Mouse (Mus musculus) liver, embryonic 12.5 days (tissue): ENCODE results near the gene Timm23. TPM values are rescaled to one million over a fixed set of nuclear protein-coding genes. Genes with fewer than 3 reads are reported as not detected.
A peak's percentile ranks its signal among the peaks of the same experiment; 100 is the strongest.
"Not testable (repeated sequence)": the region's sequence is repeated elsewhere in the genome, so short reads cannot be mapped to it uniquely, and the experiment has no call there.

Experiments used
- ATAC-seq: fragments of 200-750 bp; cut with Nextera tagmentation; 2 replicates; pipeline ENCODE4 v1.8.0; 2017; ENCODE audit warnings: moderate number of reproducible peaks, mild to moderate bottlenecking, moderate library complexity
- H3K27ac ChIP-seq: fragments of 300-500 bp; sonication (generic); 2 replicates; pipeline ENCODE4 v1.5.1; 2016; ENCODE audit warnings: mild to moderate bottlenecking
- H3K27me3 ChIP-seq: fragments of 300-500 bp; sonication (generic); replicated peaks from 2 replicates; pipeline ENCODE4 v1.6.1; 2016; ENCODE audit warnings: mild to moderate bottlenecking, moderate library complexity
- H3K36me3 ChIP-seq: fragments of 300-500 bp; sonication (generic); 2 replicates; pipeline ENCODE4 v1.6.1; 2016; ENCODE audit warnings: mild to moderate bottlenecking, moderate library complexity
- H3K4me1 ChIP-seq: fragments of 300-500 bp; sonication (generic); 2 replicates; pipeline ENCODE4 v1.6.1; 2016
- H3K4me2 ChIP-seq: fragments of 300-500 bp; sonication (generic); 2 replicates; pipeline ENCODE4 v1.6.1; 2016; ENCODE audit warnings: mild to moderate bottlenecking, moderate library complexity
- H3K4me3 ChIP-seq: fragments of 300-500 bp; sonication (generic); 2 replicates; pipeline ENCODE4 v1.5.1; 2016; ENCODE audit warnings: mild to moderate bottlenecking, moderate library complexity
- H3K9ac ChIP-seq: fragments of 300-500 bp; sonication (generic); 2 replicates; pipeline ENCODE4 v1.6.1; 2016; ENCODE audit warnings: mild to moderate bottlenecking, moderate library complexity
- H3K9me3 ChIP-seq: fragments of 300-500 bp; sonication (generic); replicated peaks from 2 replicates; pipeline ENCODE4 v1.6.1; 2016; ENCODE audit warnings: mild to moderate bottlenecking, moderate library complexity
- WGBS: fragments of 180-500 bp; shearing (Covaris S2); methylation state at CpG from one replicate; pipeline ENCODE4 v1.1.7; 2016; ENCODE audit not compliant: insufficient replicate concordance; 5-methylcytosine and 5-hydroxymethylcytosine counted together
- polyA plus RNA-seq: library from polyadenylated mRNA; unstranded; fragments of >200 nt; fragmentation: Nextera tagmentation; extraction: Ambion mirVana; gene quantifications from 2 replicates; pipeline ENCODE4 v1.2.1, GENCODE M21; 2016

Gene Timm23
- polyA plus RNA-seq, 1 experiment from 2014 or later: 286 TPM

DNA sequence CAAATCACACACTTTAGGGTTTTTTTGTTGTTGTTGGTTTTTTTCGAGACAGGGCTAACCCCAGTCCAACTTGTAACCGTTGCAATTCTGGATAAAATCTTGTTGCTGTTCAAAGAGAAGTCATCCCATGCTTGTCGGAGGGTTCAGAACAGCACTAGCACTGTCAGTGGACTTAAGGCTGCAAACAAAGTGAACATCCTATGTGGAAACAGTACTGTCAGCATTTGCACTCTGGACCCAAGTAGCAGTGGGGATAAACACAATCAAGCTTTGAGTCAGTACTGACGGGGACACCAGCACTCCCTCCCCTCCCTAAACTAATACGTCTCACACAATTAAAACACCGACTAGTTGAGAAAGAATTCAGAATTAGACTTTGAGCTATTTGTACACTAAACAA, 20.8 kb downstream of the Timm23 start:
- Histone ChIP-seq H3K9me3 (no peaks in the 10 kb centered on the region), H3K27ac (no peak overlapping the region), H3K4me1 (peaks cover 8% of the 10 kb centered on the region; the same call in 1 of the 2 replicates), H3K27me3 (no peaks in the 10 kb centered on the region), H3K9ac (no peak overlapping the region), H3K36me3 (peaks cover 76% of the 10 kb centered on the region), H3K4me3 (no peak overlapping the region), H3K4me2 (no peak overlapping the region)
- 79% methylated on average over 6 of the region's 6 CpGs for WGBS
- no peak for ATAC-seq

DNA sequence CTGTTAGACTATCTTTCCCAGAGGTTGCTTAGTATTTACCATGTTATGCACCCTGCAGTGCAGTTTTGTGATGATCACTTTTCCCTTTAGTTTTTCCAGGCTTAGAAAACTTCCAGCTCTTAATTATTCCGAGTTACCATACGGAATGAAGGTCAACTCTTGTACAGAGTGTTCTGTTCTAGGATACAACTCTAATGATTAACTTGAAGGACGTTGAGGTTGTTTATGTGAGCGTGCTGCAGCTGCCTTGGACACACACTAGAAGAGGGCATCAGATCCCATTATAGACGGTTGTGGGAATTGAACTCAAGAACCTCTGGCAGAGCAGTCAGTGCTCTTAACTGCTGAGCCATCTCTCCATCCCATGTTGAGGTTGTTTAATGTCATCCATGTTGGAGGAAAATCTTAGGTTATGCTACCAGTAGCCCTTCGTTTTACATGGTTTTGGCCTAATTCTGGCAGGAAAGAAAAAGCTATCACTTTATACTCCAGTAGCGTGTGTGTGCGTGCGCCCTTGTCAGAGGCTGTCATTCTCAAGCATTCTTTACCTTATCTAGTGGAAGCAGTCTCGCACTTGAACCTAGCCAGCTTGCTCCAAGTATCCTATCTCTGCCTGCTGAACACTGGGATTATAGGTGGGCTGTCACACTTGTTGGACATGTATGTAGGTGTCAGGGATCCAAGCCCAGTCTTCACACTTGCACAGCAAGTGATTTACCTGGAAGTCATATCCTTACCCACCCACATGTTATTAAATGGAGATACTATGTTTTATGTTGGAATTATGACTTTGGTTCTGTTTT, 22.1 kb downstream of the Timm23 start:
- ATAC-seq: peak; percentile 58; the same call in 1 of the 2 replicates
- Histone ChIP-seq H3K4me3 (no peak overlapping the region), H3K36me3 (peaks cover 76% of the 10 kb centered on the region), H3K27ac (no peak overlapping the region), H3K27me3 (no peaks in the 10 kb centered on the region), H3K4me2 (no peak overlapping the region), H3K9ac (no peak overlapping the region), H3K9me3 (no peaks in the 10 kb centered on the region), H3K4me1 (peaks cover 15% of the 10 kb centered on the region; the same call in 1 of the 2 replicates)
- WGBS: 64% methylated on average over 10 of the region's 10 CpGs

DNA sequence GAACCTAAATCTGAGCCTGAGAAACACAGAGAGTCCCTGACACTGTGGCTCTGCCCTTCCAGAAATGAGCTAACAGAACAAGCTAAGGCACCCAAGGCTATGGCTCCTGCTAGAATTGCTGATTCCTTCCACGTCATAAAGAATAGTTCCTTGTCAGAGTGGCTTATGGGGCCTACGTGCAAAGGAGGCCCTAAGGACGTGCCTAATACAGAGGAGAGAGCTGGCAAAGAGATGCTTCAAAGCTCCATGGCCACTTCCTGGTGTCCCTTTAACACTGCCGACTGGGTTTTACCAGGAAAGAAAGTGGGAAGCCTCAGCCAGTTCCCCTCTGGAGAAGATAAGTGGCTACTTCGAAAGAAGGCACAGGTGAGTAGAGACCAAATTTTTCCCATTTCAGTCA, 25.1 kb downstream of the Timm23 start:
- not testable (repeated sequence) for H3K27ac ChIP-seq, ATAC-seq, H3K4me3 ChIP-seq, H3K9me3 ChIP-seq, H3K4me2 ChIP-seq, H3K9ac ChIP-seq, H3K27me3 ChIP-seq
- peaks cover 23% of the 10 kb centered on the region; the same call in 1 of the 2 replicates for H3K4me1 ChIP-seq
- 83% methylated on average over 5 of the region's 5 CpGs for WGBS
- H3K36me3 ChIP-seq: peaks cover 76% of the 10 kb centered on the region

DNA sequence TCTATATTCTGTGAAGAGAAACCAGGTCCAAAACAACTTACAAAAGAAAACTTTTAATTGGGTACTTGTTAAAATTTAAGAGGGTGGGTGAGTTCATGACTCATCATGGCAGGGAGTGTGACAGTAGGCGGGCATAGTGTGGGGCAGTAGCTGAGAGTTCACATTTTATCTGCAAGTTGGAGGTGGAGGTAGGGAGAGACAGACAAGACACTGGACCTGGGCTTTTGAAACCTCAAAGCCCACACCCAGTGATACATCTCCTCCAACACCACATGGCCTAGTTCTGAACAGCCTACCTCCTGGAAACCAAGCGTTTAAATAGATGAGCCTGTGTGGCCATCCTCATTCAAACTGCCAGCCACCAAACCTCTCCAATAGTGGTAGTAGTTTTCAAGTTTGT, 26.4 kb downstream of the Timm23 start:
- H3K4me3 ChIP-seq: no peak overlapping the region
- H3K27me3 ChIP-seq: no peaks in the 10 kb centered on the region
- H3K4me1 ChIP-seq: peaks cover 33% of the 10 kb centered on the region
- H3K9ac ChIP-seq: no peak overlapping the region
- ATAC-seq: peak; percentile 73
- peaks cover 77% of the 10 kb centered on the region for H3K36me3 ChIP-seq
- H3K27ac ChIP-seq: peak overlapping the region; percentile 54; the same call in 1 of the 2 replicates
- WGBS: 44% methylated on average over 2 of the region's 2 CpGs
- no peaks in the 10 kb centered on the region for H3K9me3 ChIP-seq
- H3K4me2 ChIP-seq: no peak overlapping the region

DNA sequence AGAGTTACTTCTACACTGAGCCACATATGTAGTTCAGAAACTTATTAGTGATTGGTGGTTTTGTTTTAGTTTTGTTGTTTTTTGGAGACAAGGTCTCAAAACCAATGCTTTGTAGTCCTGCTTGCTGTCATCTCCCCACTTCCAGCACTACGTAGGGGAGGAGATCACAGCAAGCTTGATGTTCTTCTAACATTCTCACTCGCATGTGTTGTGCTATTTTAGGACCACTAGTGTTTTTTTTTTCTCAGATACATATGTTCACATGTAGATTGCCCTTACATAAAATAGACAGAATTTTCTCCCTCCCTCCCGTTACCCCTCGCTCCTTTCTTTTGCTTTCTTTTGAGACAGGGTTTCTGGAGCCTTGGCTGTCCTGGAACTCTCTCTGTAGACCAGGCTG, 31.6 kb downstream of the Timm23 start:
- H3K4me3 ChIP-seq: peak overlapping the region; percentile 69
- peak overlapping the region; percentile 98 for H3K27ac ChIP-seq
- H3K4me2 ChIP-seq: peak overlapping the region; percentile 89
- H3K27me3 ChIP-seq: no peaks in the 10 kb centered on the region
- H3K36me3 ChIP-seq: peaks cover 62% of the 10 kb centered on the region
- ATAC-seq: no peak
- 80% methylated on average over 4 of the region's 4 CpGs for WGBS
- no peaks in the 10 kb centered on the region for H3K9me3 ChIP-seq
- H3K9ac ChIP-seq: peak overlapping the region; percentile 70
- peaks cover 66% of the 10 kb centered on the region for H3K4me1 ChIP-seq

DNA sequence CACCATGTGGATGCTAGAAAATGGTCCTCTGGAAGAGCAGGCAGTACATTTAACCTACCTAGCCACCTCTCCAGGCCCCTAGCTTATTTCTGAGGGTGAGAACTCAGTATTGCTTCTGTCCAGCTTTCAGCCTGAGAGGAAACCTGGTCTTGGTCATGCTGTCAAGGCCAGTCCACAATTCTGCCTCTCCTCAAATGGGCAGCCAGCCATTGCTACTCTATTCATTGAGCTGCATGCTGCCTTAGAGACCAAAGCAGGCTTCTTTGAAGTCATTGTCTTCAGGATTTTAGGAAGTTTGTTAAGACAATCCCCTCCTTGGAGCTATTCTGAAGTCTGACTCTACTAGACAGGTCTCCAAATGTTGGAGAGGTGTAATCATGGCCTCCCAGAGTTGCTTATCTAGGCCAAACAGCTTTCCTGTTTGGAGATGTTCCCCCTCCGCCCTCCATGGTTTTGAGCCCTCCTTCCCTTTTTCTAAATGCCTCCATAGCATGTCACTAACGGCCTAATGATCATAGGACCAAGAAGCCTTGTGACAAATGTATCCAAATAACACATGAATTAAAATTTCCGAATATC, 33.0 kb downstream of the Timm23 start:
- H3K4me3 ChIP-seq: peak overlapping the region; percentile 69
- peak overlapping the region; percentile 98 for H3K27ac ChIP-seq
- H3K4me1 ChIP-seq: peaks cover 71% of the 10 kb centered on the region
- WGBS: 8% methylated on average over 3 of the region's 3 CpGs
- peak; percentile 85 for ATAC-seq
- H3K9me3 ChIP-seq: no peaks in the 10 kb centered on the region
- H3K36me3 ChIP-seq: peaks cover 48% of the 10 kb centered on the region
- H3K9ac ChIP-seq: peak overlapping the region; percentile 78
- H3K4me2 ChIP-seq: peak overlapping the region; percentile 89
- H3K27me3 ChIP-seq: no peaks in the 10 kb centered on the region

DNA sequence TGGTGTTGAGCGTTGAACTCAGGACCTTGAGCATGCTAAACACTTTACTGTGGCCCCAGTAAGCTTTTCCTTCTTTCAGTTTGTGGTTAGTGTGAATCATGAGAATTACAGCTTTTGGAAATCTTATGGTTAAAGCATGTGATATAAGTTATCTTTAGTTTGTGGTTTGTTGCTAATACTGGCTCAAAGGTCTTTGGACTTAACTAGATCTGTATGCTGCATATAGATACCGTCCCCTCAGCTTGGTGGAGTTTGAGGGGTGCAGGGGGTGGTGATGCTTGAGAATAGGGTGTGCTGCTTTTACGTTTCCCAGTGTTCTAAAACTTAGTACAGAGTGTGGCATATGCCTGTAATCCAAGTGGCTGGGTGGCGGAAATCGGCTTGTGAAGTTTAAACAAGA, 34.4 kb downstream of the Timm23 start:
- H3K27ac ChIP-seq: peak overlapping the region; percentile 98
- 27% methylated on average over 5 of the region's 5 CpGs for WGBS

DNA sequence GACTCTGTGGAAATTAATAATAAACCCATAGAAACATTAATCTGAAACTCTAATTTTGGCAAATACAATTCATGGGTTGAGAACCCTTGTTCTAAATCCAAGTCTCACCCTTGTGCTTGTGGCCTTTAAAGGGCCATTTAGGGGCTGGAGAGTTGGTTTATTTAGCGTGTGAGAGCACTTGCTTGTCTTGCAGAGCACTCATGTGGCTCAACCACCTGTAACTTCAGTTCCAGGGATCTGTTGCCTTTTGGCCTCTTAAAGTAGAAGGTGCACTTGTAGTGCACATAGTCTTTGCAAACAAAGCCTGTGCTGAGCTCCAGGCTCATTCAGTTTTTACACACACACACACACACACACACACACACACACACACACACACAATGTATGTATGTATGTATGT, 34.9 kb downstream of the Timm23 start:
- no peaks in the 10 kb centered on the region for H3K9me3 ChIP-seq
- no peak for ATAC-seq
- no peaks in the 10 kb centered on the region for H3K27me3 ChIP-seq
- peaks cover 88% of the 10 kb centered on the region for H3K4me1 ChIP-seq
- H3K27ac ChIP-seq: peak overlapping the region; percentile 98
- peak overlapping the region; percentile 78 for H3K9ac ChIP-seq
- WGBS: 3% methylated on average over 1 of the region's 1 CpGs
- H3K4me2 ChIP-seq: peak overlapping the region; percentile 89
- H3K36me3 ChIP-seq: peaks cover 33% of the 10 kb centered on the region
- peak overlapping the region; percentile 69 for H3K4me3 ChIP-seq

More for the DNA sequence above, 34.4 kb downstream of the Timm23 start:
- Histone ChIP-seq H3K27me3 (no peaks in the 10 kb centered on the region), H3K9ac (peak overlapping the region; percentile 78), H3K4me2 (peak overlapping the region; percentile 89), H3K36me3 (peaks cover 34% of the 10 kb centered on the region), H3K4me3 (peak overlapping the region; percentile 69), H3K4me1 (peaks cover 83% of the 10 kb centered on the region), H3K9me3 (no peaks in the 10 kb centered on the region)
- ATAC-seq: peak; percentile 42; the same call in 1 of the 2 replicates

DNA sequence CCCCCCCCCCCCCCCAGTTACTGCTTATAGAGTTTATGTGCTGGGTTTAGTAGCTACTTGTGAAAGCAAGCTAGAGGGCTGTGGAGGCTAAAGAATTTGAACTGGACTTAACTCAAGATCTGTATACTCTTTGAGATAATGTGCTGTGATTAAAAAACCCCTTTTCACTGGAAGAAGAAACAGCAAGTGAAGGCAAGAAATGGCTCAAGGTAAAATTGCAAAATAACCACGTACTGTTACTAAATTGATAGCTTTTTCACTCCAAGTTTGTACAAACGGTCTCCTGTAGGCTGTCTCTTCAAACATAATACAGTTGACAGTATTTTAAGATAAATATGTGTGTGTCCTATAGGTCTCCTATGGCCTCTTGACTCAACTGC, 35.6 kb downstream of the Timm23 start:
- 29% methylated on average over 2 of the region's 2 CpGs for WGBS
- H3K9ac ChIP-seq: peak overlapping the region; percentile 78
- peaks cover 28% of the 10 kb centered on the region for H3K36me3 ChIP-seq
- H3K9me3 ChIP-seq: no peaks in the 10 kb centered on the region
- peak overlapping the region; percentile 98 for H3K27ac ChIP-seq
- peaks cover 93% of the 10 kb centered on the region for H3K4me1 ChIP-seq
- ATAC-seq: no peak
- H3K4me2 ChIP-seq: peak overlapping the region; percentile 89
- H3K27me3 ChIP-seq: no peaks in the 10 kb centered on the region
- H3K4me3 ChIP-seq: peak overlapping the region; percentile 69

DNA sequence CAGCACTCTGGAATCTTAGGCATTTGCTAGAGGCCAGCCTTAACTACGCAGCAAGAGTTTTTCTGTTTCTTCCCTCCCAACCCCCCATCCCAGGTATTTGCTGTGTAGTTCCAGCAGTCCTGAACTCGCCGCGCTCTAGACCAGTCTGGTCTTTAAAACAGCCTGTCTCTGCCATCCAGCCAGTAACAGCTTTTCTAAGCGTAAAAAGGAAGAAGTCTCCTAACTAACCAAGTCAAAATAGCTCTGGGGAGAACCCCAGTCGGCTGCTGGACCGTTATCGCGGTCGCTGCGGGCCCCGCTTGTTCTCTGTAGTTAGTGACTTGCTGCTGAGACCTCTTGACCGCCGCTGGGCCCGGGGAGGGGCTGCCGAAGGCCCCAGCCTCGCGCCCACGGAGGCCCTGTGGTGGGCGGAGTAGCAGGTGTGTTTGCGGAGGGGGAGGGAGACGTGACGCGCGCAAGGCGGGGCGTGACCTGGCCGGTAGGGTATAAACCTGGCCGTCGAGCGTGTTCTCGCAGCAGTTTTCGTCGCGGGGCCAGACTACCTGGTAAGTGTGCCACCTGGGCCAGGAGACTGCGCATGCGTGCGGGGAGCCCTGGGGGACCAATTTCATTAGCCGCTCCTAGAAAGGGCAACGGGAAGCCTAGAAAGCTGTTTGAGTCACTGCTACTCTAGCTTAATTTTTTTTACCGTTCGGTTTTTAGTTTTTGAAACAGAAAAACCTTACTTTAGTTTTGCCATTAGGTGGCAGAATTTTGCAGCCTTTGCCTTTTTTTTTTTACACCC, 36.2 kb downstream of the Timm23 start:
- ATAC-seq: peak; percentile 79
- Histone ChIP-seq H3K9ac (peak overlapping the region; percentile 78), H3K27ac (peak overlapping the region; percentile 98), H3K36me3 (peaks cover 22% of the 10 kb centered on the region), H3K9me3 (no peaks in the 10 kb centered on the region), H3K4me2 (peak overlapping the region; percentile 89), H3K4me3 (peak overlapping the region; percentile 69), H3K4me1 (peaks cover 93% of the 10 kb centered on the region), H3K27me3 (no peaks in the 10 kb centered on the region)
- WGBS: under 1% methylated on average over 42 of the region's 42 CpGs

DNA sequence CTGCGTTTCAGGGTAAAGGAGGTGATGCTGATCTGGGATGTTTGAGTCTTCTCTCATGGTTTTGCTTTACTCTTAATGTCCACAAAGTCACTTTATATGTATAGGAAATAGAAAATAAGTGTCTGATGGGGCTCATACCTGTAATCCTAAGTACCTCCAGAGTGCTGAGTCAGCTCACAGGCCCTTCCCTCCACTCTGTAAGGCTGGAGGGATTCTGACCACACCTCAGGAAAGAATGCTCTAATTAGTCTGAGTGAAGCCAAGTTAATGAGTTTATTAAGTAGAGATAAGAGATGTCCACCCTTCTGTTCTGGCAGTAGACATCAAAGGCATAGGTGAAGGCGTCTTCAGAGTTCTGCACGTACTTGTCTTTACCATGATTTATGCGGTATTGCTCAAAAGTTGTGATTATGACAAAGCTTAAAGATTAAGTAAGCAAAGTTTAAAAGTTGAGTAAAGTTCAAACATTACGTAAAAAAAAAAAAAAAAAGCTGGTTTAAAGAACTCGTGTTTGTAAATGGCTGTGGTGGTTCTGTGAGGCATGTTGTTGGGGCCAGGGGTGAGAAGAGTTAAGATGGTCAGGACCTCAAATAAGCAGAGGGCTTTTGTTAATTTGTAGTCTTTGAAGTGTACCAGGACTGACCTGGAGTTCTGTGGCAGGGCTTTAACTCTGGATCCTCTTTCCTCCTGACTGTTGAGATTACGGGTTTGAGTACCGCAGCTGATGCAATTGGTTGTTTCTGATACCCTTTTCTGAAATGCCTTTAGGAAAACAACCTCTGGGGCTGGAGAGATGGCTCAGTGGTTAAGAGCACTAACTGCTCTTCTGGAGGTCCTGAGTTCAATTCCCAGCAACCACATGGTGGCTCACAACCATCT, 37.3 kb downstream of the Timm23 start:
- 46% methylated on average over 8 of the region's 8 CpGs for WGBS
- Histone ChIP-seq H3K36me3 (peaks cover 12% of the 10 kb centered on the region), H3K4me3 (peak overlapping the region; percentile 69; the same call in 1 of the 2 replicates), H3K27ac (peak overlapping the region; percentile 98), H3K9ac (peak overlapping the region; percentile 78), H3K4me2 (peak overlapping the region; percentile 89), H3K9me3 (no peaks in the 10 kb centered on the region), H3K4me1 (peaks cover 83% of the 10 kb centered on the region), H3K27me3 (no peaks in the 10 kb centered on the region)
- no peak for ATAC-seq
